Mouse (Mus musculus): ENCODE measurements around the gene Pex11g. TPM values are rescaled to one million over a fixed set of nuclear protein-coding genes. Genes with fewer than 3 reads are reported as not detected.

Gene Pex11g
- total and polyA plus RNA-seq, 3 experiments = 1.3 to 5.9 (median 2.7) TPM

GRCm38 (mm10) chr8:3415259-3415658 lies 52.2 kb downstream of the Pex11g start:
- H3K9ac ChIP-seq (ENCODE audit: insufficient read depth, low read depth) = no peak overlapping the region
- H3K27me3 ChIP-seq (replicated peaks) = no peaks in the 10 kb centered on the region
- TF ChIP-seq MAFK (IDR thresholded peaks at IDR 0.05; ENCODE audit: insufficient replicate concordance, low read length) (no peak), NRF1 (IDR thresholded peaks at IDR 0.05; ENCODE audit: low read depth, low read length) (no peak), TBP (conservative IDR thresholded peaks at IDR 0.05; ENCODE audit: low read depth, low read length) (no peak), PAX5 (IDR thresholded peaks at IDR 0.05; ENCODE audit: low read length) (no peak), E2F4 (IDR thresholded peaks at IDR 0.05; ENCODE audit: insufficient replicate concordance, low read depth, low read length) (no peak), USF1 (IDR thresholded peaks at IDR 0.05; ENCODE audit: low read depth, low read length) (no peak), ELF1 (IDR thresholded peaks at IDR 0.05; ENCODE audit: low read depth, low read length) (no peak), UBTF (IDR thresholded peaks at IDR 0.05; ENCODE audit: low read depth, low read length) (no peak), EP300 (IDR thresholded peaks at IDR 0.05; ENCODE audit: low read length) (no peak), CHD2 (IDR thresholded peaks at IDR 0.05; ENCODE audit: low read length) (no peak), ZKSCAN1 (IDR thresholded peaks at IDR 0.05; ENCODE audit: borderline replicate concordance, low read depth, low read length) (no peak), MYC (IDR thresholded peaks at IDR 0.05; ENCODE audit: low read depth, low read length) (no peak), IRF4 (IDR thresholded peaks at IDR 0.05; ENCODE audit: low read depth, low read length) (no peak)
- no peaks in the 10 kb centered on the region for H3K36me3 ChIP-seq (replicated peaks in 1 of 2; ENCODE audit: control insufficient read depth in 1 of 2, insufficient read depth in 1 of 2, low read length in 1 of 2)
- no peak for DNase-seq (ENCODE audit: extremely low read depth)
- H3K4me3 ChIP-seq (replicated peaks in 1 of 3; ENCODE audit: low read depth in 2 of 3, low read length in 2 of 3, poor library complexity in 1 of 3) = no peak overlapping the region
- H3K4me1 ChIP-seq (ENCODE audit: control insufficient read depth in 1 of 2, insufficient read depth in 2 of 2) = 0 out of 4 replicates have a peak, but pooled peaks cover 0 to 3% of the 10 kb centered on the region in 2 experiments
- H3K27ac ChIP-seq (ENCODE audit: insufficient read depth, low read depth) = no peak overlapping the region
- dilution Hi-C loops (cut with MboI; ENCODE audit: extremely low pct_ligation_motif_present, extremely low pct_unique_long_range_greater_than_20kb, low sequenced_read_pairs) (no loop called here), in situ Hi-C loops (cut with MboI; ENCODE audit: low pct_ligation_motif_present, low pct_unique_long_range_greater_than_20kb, low sequenced_read_pairs) (no loop called here)
- H3K9me3 ChIP-seq (replicated peaks; ENCODE audit: low read length) = no peaks in the 10 kb centered on the region
- H3K79me2 ChIP-seq (replicated peaks; ENCODE audit: control insufficient read depth, extremely low read depth, insufficient read depth, poor library complexity, severe bottlenecking) = no peaks in the 10 kb centered on the region
- no peak overlapping the region for H3K4me2 ChIP-seq (ENCODE audit: insufficient read depth, low read depth, poor library complexity, severe bottlenecking)

GRCm38 (mm10) chr8:3414639-3415190 lies 52.8 kb downstream of the Pex11g start:
- no peak for DNase-seq (ENCODE audit: extremely low read depth)
- Histone ChIP-seq H3K27ac (ENCODE audit: insufficient read depth, low read depth) (no peak overlapping the region), H3K9ac (ENCODE audit: insufficient read depth, low read depth) (no peak overlapping the region), H3K4me2 (ENCODE audit: insufficient read depth, low read depth, poor library complexity, severe bottlenecking) (no peak overlapping the region), H3K36me3 (replicated peaks in 1 of 2; ENCODE audit: control insufficient read depth in 1 of 2, insufficient read depth in 1 of 2, low read length in 1 of 2) (no peaks in the 10 kb centered on the region), H3K4me1 (ENCODE audit: control insufficient read depth in 1 of 2, insufficient read depth in 2 of 2) (0 out of 4 replicates have a peak, but pooled peaks cover 0 to 3% of the 10 kb centered on the region in 2 experiments), H3K9me3 (replicated peaks; ENCODE audit: low read length) (no peaks in the 10 kb centered on the region), H3K27me3 (replicated peaks) (no peaks in the 10 kb centered on the region), H3K79me2 (replicated peaks; ENCODE audit: control insufficient read depth, extremely low read depth, insufficient read depth, poor library complexity, severe bottlenecking) (no peaks in the 10 kb centered on the region), H3K4me3 (replicated peaks in 1 of 3; ENCODE audit: low read depth in 2 of 3, low read length in 2 of 3, poor library complexity in 1 of 3) (no peak overlapping the region)
- TF ChIP-seq ELF1 (IDR thresholded peaks at IDR 0.05; ENCODE audit: low read depth, low read length) = no peak
- TF ChIP-seq GABPA (IDR thresholded peaks at IDR 0.05; ENCODE audit: insufficient replicate concordance, low read depth, low read length) = no peak
- no peak for TF ChIP-seq ZNF384 (IDR thresholded peaks at IDR 0.05; ENCODE audit: low read depth, low read length)
- no peak for TF ChIP-seq SIN3A (IDR thresholded peaks at IDR 0.05; ENCODE audit: low read length)
- no peak for TF ChIP-seq BHLHE40 (IDR thresholded peaks at IDR 0.05; ENCODE audit: low read depth, low read length)
- no peak for TF ChIP-seq NRF1 (IDR thresholded peaks at IDR 0.05; ENCODE audit: low read depth, low read length)
- TF ChIP-seq MEF2A (IDR thresholded peaks at IDR 0.05; ENCODE audit: borderline replicate concordance, low read depth, low read length) = no peak
- TF ChIP-seq POLR2AphosphoS2 (IDR thresholded peaks at IDR 0.05; ENCODE audit: low read depth, low read length) = no peak
- TF ChIP-seq SMC3 (IDR thresholded peaks at IDR 0.05; ENCODE audit: low read depth, low read length) = no peak
- dilution Hi-C loops (cut with MboI; ENCODE audit: extremely low pct_ligation_motif_present, extremely low pct_unique_long_range_greater_than_20kb, low sequenced_read_pairs) = no loop called here
- in situ Hi-C loops (cut with MboI; ENCODE audit: low pct_ligation_motif_present, low pct_unique_long_range_greater_than_20kb, low sequenced_read_pairs) = no loop called here

Measured in CH12.LX (cell line).